Mouse (Mus musculus) spleen, postnatal 0 days (tissue): ENCODE data around the gene Gm39115. TPM values are rescaled to one million over a fixed set of nuclear protein-coding genes. Genes with fewer than 3 reads are reported as not detected.

ENCODE experiments used
- polyA plus RNA-seq: library from polyadenylated mRNA; unstranded; fragments of >200 nt; fragmentation: Nextera tagmentation; extraction: Ambion mirVana; gene quantifications from 2 replicates; pipeline ENCODE4 v1.2.1, GENCODE M21; 2015

The Gm39115 gene
- not detected in 2 replicates for polyA plus RNA-seq

DNA sequence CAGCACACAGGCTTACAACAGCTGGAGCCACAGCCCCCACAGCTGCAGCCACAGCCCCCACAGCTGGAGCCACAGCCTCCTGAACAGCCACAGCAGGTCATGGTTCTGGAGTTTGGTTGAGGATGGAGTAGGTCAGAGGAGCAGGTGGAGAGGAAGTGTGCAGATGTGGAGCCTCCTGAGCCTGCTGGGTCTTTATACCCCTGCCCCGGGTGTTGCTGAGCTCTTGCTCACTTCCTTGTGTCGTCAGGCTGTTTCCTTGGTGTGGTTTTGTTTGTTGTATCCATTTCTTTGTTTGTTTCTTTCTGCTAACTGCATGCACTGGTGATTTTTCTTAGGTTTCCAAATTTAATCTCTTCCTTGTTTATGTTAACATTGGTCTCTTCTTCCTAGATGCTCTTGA, at the start of gene Gm39115:
Gene Gm39115, minus strand, starts transcription at position 101 of the 400 bp plus-strand sequence.

DNA sequence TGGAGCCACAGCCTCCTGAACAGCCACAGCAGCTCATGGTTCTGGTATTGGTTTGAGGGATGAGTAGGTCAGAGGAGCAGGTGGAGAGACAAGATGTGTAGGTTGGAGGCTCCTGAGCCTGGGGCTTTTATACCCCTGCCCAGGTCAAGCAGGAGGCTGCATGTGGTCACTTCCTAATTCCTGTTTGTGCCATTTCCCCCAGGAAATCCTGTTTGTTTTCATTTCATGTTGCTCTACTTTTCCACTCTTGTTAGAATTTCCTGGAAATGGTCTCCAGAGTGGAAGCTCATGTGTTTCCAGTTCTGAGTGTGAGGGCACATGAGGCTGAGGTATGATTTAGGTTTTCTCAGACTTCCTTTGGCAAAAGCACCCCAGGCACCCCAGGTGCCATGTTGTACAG, 40.1 kb upstream of the Gm39115 start, which contains the start of gene Krtap5-2:
Gene Krtap5-2, minus strand, starts transcription at position 101 of the 400 bp plus-strand sequence.

DNA sequence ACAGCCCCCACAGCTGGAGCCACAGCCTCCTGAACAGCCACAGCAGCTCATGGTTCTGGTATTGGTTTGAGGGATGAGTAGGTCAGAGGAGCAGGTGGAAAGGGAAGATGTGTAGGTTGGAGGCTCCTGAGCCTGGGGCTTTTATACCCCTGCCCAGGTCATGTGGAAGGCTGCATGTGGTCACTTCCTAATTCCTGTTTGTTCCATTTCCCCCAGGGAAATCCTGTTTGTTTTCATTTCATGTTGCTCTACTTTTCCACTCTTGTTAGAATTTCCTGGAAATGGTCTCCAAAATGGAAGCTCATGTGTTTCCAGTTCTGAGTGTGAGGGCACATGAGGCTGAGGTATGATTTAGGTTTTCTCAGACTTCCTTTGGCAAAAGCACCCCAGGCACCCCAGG, 29.8 kb upstream of the Gm39115 start, which contains the start of gene Gm4553:
Gene Gm4553, minus strand, starts transcription at position 101 of the 400 bp plus-strand sequence.

DNA sequence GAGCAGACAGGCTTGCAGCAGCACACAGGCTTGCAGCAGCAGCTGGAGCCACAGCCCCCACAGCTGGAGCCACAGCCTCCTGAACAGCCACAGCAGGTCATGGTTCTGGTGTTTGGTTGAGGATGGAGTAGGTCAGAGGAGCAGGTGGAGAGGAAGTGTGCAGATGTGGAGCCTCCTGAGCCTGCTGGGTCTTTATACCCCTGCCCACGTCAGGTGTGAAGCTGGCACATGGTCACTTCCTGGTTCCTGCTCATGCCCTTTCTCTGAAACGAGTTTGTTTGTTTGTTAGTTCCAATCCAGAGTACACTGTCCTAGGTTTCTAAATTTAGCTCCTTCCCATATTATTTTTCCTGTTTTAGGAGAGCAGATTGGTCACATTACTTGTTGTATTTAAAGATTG, 21.2 kb upstream of the Gm39115 start, which contains the start of gene Gm29735:
Gene Gm29735, minus strand, starts transcription at position 101 of the 400 bp plus-strand sequence.

DNA sequence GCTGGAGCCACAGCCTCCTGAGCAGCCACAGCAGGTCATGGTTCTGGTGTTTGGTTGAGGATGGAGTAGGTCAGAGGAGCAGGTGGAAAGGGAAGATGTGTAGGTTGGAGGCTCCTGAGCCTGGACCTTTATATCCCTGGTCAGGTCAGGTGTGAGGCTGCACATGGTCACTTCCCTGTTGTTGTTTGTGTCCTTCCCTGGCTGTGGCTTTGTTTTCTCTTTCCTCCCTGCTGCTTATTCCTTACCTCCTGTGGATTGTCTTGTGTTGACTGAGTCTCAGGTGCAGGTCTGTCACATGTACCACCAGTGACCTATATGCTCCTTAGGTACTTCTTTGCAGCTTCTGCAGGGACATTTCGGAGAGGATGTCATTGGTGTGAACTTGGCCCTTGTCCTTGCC, 8.7 kb upstream of the Gm39115 start, which contains the start of gene Gm45337:
Gene Gm45337, minus strand, starts transcription at position 101 of the 400 bp plus-strand sequence.

DNA sequence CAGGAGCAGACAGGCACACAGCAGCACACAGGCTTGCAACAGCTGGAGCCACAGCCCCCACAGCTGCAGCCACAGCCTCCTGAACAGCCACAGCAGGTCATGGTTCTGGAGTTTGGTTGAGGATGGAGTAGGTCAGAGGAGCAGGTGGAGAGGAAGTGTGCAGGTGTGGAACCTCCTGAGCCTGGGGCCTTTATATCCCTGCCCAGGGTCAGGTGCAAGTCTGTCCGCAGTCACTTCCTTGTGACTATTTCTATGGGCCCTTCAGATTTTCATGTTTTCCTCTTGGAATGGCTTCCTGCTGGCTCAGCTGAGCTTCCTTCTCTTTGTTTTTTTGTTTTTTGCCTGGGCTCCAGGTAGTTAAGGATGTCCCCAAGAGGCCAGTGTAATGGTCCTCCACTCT, 15.2 kb downstream of the Gm39115 start, which contains the start of gene Gm45618:
Gene Gm45618, minus strand, starts transcription at position 101 of the 400 bp plus-strand sequence.

DNA sequence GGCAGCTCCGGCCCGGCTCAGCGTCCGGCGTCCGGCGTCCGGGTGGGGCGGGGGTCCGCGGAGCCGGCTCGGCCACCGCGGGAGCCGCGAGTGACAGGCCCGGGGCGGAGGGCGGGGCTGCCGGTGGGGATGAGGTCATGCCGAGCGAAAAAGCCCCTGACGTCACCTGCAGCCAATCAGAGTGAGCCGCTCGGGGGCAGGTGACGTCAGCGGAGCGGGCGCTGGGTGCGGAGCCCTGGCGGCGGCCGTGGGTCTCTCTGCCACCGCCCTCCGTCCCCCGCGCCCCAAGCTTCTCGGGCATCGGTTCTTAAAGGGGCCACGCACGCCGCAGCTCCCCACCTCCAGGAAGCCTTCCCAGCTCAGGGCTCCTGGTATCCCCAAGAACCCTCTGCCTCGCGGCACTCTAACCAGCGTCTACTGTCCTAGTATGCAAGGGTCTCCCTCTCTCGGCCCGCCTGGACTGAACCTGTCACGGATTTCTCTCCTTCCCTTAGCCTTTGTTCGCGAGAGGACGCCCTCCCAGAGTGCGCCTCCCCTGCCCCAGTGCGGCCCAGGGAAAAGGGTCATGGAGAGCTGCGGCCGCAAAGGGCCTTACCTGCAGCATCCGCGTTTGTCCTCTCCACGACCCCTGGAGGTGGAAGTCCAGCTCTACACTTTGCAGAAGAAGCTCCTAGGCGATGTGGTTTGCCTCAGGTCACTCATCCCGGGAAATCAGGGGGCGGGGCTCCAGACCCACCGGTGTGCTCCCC, 40.5 kb downstream of the Gm39115 start, which contains the start of gene Dusp8:
Gene Dusp8, minus strand, starts transcription at position 661 of the 749 bp plus-strand sequence.

Other genes starting within 250 kb of the Gm39115 start
- 20.2 and 21.1 TPM in 2 replicates for gene Tollip, start 217.5 kb downstream of the Gm39115 start, polyA plus RNA-seq
- gene Brsk2, start 186.3 kb downstream of the Gm39115 start, polyA plus RNA-seq, result 0.53 and 0.70 TPM in 2 replicates
- 79.0 and 80.7 TPM in 2 replicates for gene Mob2, start 75.0 kb downstream of the Gm39115 start, polyA plus RNA-seq
- 3.8 and 3.9 TPM in 2 replicates for gene Dusp8, start 40.2 kb downstream of the Gm39115 start, polyA plus RNA-seq
- not detected in 2 replicates for gene Gm45618, start 15.3 kb downstream of the Gm39115 start, polyA plus RNA-seq
- not detected in 2 replicates for gene Gm45337, start 8.6 kb upstream of the Gm39115 start, polyA plus RNA-seq
- gene Gm29735, start 21.1 kb upstream of the Gm39115 start, polyA plus RNA-seq, result not detected in 2 replicates
- not detected in 2 replicates for gene Gm4553, start 29.7 kb upstream of the Gm39115 start, polyA plus RNA-seq
- gene Krtap5-2, start 40.0 kb upstream of the Gm39115 start, polyA plus RNA-seq, result not detected in 2 replicates
- not detected in 2 replicates for gene Gm10153, start 54.4 kb upstream of the Gm39115 start, polyA plus RNA-seq
- not detected in 2 replicates for gene Krtap5-3, start 65.3 kb upstream of the Gm39115 start, polyA plus RNA-seq
- gene Gm7579, start 75.8 kb upstream of the Gm39115 start, polyA plus RNA-seq, result not detected in 2 replicates
- not detected in 2 replicates for gene Krtap5-5, start 93.9 kb upstream of the Gm39115 start, polyA plus RNA-seq
- gene Gm40460, start 105.0 kb upstream of the Gm39115 start, polyA plus RNA-seq, result not detected in 2 replicates
- not detected in 2 replicates for gene Gm2431, start 122.3 kb upstream of the Gm39115 start, polyA plus RNA-seq
- not detected in 2 replicates for gene Gm4559, start 138.3 kb upstream of the Gm39115 start, polyA plus RNA-seq
- gene Krtap5-1, start 161.1 kb upstream of the Gm39115 start, polyA plus RNA-seq, result not detected in 2 replicates
- not detected in 2 replicates for gene Krtap5-4, start 167.5 kb upstream of the Gm39115 start, polyA plus RNA-seq
- 1.9 and 2.0 TPM in 2 replicates for gene Ifitm10, start 237.7 kb upstream of the Gm39115 start, polyA plus RNA-seq
- 0.38 TPM in 1 of 2 replicates, not detected in the other for gene Gm49369, start 246.6 kb upstream of the Gm39115 start, polyA plus RNA-seq